Mouse (Mus musculus) hindbrain, embryonic 14.5 days (tissue): Measurements from ENCODE around the gene Rad54l. TPM values are rescaled to one million over a fixed set of nuclear protein-coding genes. Genes with fewer than 3 reads are reported as not detected.

Source experiments
- polyA plus RNA-seq: library from polyadenylated mRNA; unstranded; fragments of >200 nt; fragmentation: Nextera tagmentation; extraction: Ambion mirVana; gene quantifications from 2 replicates; pipeline ENCODE4 v1.2.1, GENCODE M21; 2014

Rad54l gene
- polyA plus RNA-seq, 1 experiment from 2014 or later = 7.0 TPM

Other genes with a start within 250 kb of the Rad54l start
- gene Kncn, start 239.3 kb downstream of the Rad54l start, polyA plus RNA-seq = 0.13 TPM in 1 of 2 replicates, not detected in the other
- gene 6430628N08Rik, start 233.0 kb downstream of the Rad54l start, polyA plus RNA-seq = 0.13 TPM in 1 of 2 replicates, not detected in the other
- 2.7 and 3.3 TPM in 2 replicates for gene Dmbx1, start 183.8 kb downstream of the Rad54l start, polyA plus RNA-seq
- 18.0 and 18.5 TPM in 2 replicates for gene Faah, start 105.8 kb downstream of the Rad54l start, polyA plus RNA-seq
- gene Nsun4, start 69.8 kb downstream of the Rad54l start, polyA plus RNA-seq = 10.4 and 11.5 TPM in 2 replicates
- 438 and 513 TPM in 2 replicates for gene Uqcrh, start 48.6 kb downstream of the Rad54l start, polyA plus RNA-seq
- gene Lrrc41, start 48.4 kb downstream of the Rad54l start, polyA plus RNA-seq = 75.9 and 79.7 TPM in 2 replicates
- 72.1 and 73.8 TPM in 2 replicates for gene Pomgnt1, start 150 bp upstream of the Rad54l start, polyA plus RNA-seq
- gene Lurap1, start 27.6 kb upstream of the Rad54l start, polyA plus RNA-seq = 2.7 and 3.2 TPM in 2 replicates
- gene Tspan1, start 43.9 kb upstream of the Rad54l start, polyA plus RNA-seq = 0.21 TPM in 2 replicates
- not detected in 2 replicates for gene 1700042G07Rik, start 49.7 kb upstream of the Rad54l start, polyA plus RNA-seq
- gene Gm49337, start 49.7 kb upstream of the Rad54l start, polyA plus RNA-seq = not detected in 2 replicates
- gene Pik3r3, start 97.9 kb upstream of the Rad54l start, polyA plus RNA-seq = 66.3 and 69.0 TPM in 2 replicates